Comparison of ENCODE assay signal across 31 mouse cellular contexts in genomic region chr3:152342961-152343517, GRCm38 (mm10). TPM values are rescaled to one million over a fixed set of nuclear protein-coding genes. Genes with fewer than 3 reads are reported as not detected.
A peak's percentile ranks its signal among the peaks of the same experiment; 100 is the strongest.
DNase-seq lines count a peak whose midpoint lies in the region; ATAC-seq and TF ChIP-seq lines count a peak whose summit lies in the region.
"Had no signal": no experiment of that assay in that cellular context is flagged by ENCODE, and none has a peak within 500 bp of the region (broad histone marks: within the 10 kb centered on the region; RNA-seq: fewer than 3 reads in every experiment).

No protein-coding gene starts in this region.

- no peak overlapping the region for H3K4me2 ChIP-seq in lung, postnatal 0 days (replicated peaks; ENCODE audit: low read depth, low read length)
- H3K4me2 ChIP-seq: embryonic facial prominence, embryonic 12.5 days; forebrain, embryonic 15.5 days; heart, embryonic 13.5 days; hindbrain, embryonic 15.5 days; intestine, embryonic 15.5 days; limb, embryonic 15.5 days; liver, embryonic 13.5 days; stomach, embryonic 15.5 days had no signal

- 65% methylated on average over 15 of the region's 15 CpGs for WGBS in lung, postnatal 0 days
- 86% methylated on average over 15 of the region's 15 CpGs for WGBS in heart, embryonic 10.5 days

- H3K27me3 ChIP-seq in lung, postnatal 0 days (replicated peaks; ENCODE audit: insufficient read depth, low read length) = no peaks in the 10 kb centered on the region
- no peaks in the 10 kb centered on the region for H3K27me3 ChIP-seq in heart, embryonic 10.5 days (ENCODE audit: insufficient read depth, poor library complexity, severe bottlenecking)
- H3K27me3 ChIP-seq: embryonic facial prominence, embryonic 12.5 days; forebrain, embryonic 15.5 days; heart, embryonic 13.5 days; hindbrain, embryonic 15.5 days; intestine, embryonic 15.5 days; limb, embryonic 15.5 days; liver, embryonic 13.5 days; stomach, embryonic 15.5 days had no signal

- no peak overlapping the region for H3K9ac ChIP-seq in lung, postnatal 0 days (replicated peaks; ENCODE audit: low read depth)
- H3K9ac ChIP-seq: embryonic facial prominence, embryonic 12.5 days; forebrain, embryonic 15.5 days; heart, embryonic 13.5 days; hindbrain, embryonic 15.5 days; intestine, embryonic 15.5 days; limb, embryonic 15.5 days; liver, embryonic 13.5 days; stomach, embryonic 15.5 days had no signal

- TF ChIP-seq EP300 in lung, postnatal 0 days (IDR thresholded peaks at IDR 0.05) = peak; percentile 93

- TF ChIP-seq CTCF in lung, postnatal 0 days (IDR thresholded peaks at IDR 0.05) = no peak

- H3K9me3 ChIP-seq in lung, postnatal 0 days (ENCODE audit: low read length) = no peaks in the 10 kb centered on the region
- H3K9me3 ChIP-seq in heart, embryonic 10.5 days = no peaks in the 10 kb centered on the region
- H3K9me3 ChIP-seq: embryonic facial prominence, embryonic 12.5 days; forebrain, embryonic 15.5 days; heart, embryonic 13.5 days; hindbrain, embryonic 10.5 days; hindbrain, embryonic 15.5 days; intestine, embryonic 15.5 days; limb, embryonic 10.5 days; limb, embryonic 15.5 days; liver, embryonic 13.5 days; stomach, embryonic 15.5 days had no signal

- ATAC-seq in lung, postnatal 0 days = peak; percentile 60
- ATAC-seq: forebrain, embryonic 15.5 days; intestine, embryonic 15.5 days had no signal

- H3K36me3 ChIP-seq in lung, postnatal 0 days (ENCODE audit: insufficient read depth, low read length) = no peaks in the 10 kb centered on the region
- H3K36me3 ChIP-seq in heart, embryonic 10.5 days = peaks cover 3% of the 10 kb centered on the region; the same call in 1 of the 2 replicates
- H3K36me3 ChIP-seq: embryonic facial prominence, embryonic 12.5 days; heart, embryonic 13.5 days; hindbrain, embryonic 10.5 days; hindbrain, embryonic 15.5 days; intestine, embryonic 15.5 days; limb, embryonic 10.5 days; limb, embryonic 15.5 days; liver, embryonic 13.5 days; stomach, embryonic 15.5 days had no signal

- H3K27ac ChIP-seq in lung, postnatal 0 days (ENCODE audit: low read length) = peak overlapping the region; percentile 51
- no peak overlapping the region for H3K27ac ChIP-seq in heart, embryonic 10.5 days
- H3K27ac ChIP-seq: embryonic facial prominence, embryonic 12.5 days; forebrain, embryonic 15.5 days; heart, embryonic 13.5 days; hindbrain, embryonic 10.5 days; hindbrain, embryonic 15.5 days; intestine, embryonic 15.5 days; kidney, postnatal 0 days; limb, embryonic 10.5 days; limb, embryonic 15.5 days; liver, embryonic 13.5 days; macrophage; stomach, embryonic 15.5 days had no signal

- peaks cover 3% of the 10 kb centered on the region; the same call in 1 of the 2 replicates for H3K4me1 ChIP-seq in lung, postnatal 0 days (ENCODE audit: insufficient read depth, low read depth, low read length)
- H3K4me1 ChIP-seq in heart, embryonic 10.5 days = peaks cover 28% of the 10 kb centered on the region
- H3K4me1 ChIP-seq: stomach, embryonic 15.5 days had no signal

- no peak overlapping the region for H3K4me3 ChIP-seq in lung, postnatal 0 days (ENCODE audit: low read depth, low read length)
- H3K4me3 ChIP-seq in heart, embryonic 10.5 days = no peak overlapping the region
- H3K4me3 ChIP-seq: embryonic facial prominence, embryonic 12.5 days; forebrain, embryonic 15.5 days; heart, embryonic 13.5 days; hindbrain, embryonic 10.5 days; hindbrain, embryonic 15.5 days; intestine, embryonic 15.5 days; limb, embryonic 10.5 days; limb, embryonic 15.5 days; liver, embryonic 13.5 days; stomach, embryonic 15.5 days had no signal

- DNase-seq in T-cell, adult 2 months (ENCODE audit: low spot score) = peak; percentile 5
- DNase-seq in lung, adult 18-20 months = peak; percentile 56 to 73
- DNase-seq in lung, postnatal 0 days (ENCODE audit: low spot score) = peak; percentile 87
- DNase-seq in lung, postnatal 4 days = peak; percentile 47 to 68
- no peak for DNase-seq in layer of hippocampus, adult 9-11 months
- no peak for DNase-seq in B cell, adult 2 months
- DNase-seq in heart, embryonic 10.5 days (ENCODE audit: low spot score) = no peak
- DNase-seq: adrenal gland, postnatal 25 days; cerebellum, adult 11-12 months; embryo, embryonic 11 days; gastrocnemius, postnatal 36 days; heart, adult 18-20 months; heart, postnatal 10 days; kidney, adult 2 months; kidney, postnatal 4 days; layer of hippocampus, postnatal 36 days; liver, embryonic 13.5 days; midbrain, embryonic 14.5 days; right cerebral cortex, adult 18-20 months; thymus, postnatal 14 days had no signal

RNA-seq across cellular contexts. Expression of gene Miga1, which starts 2.8 kb away (rescaled TPM):
- 10.0 and 12.3 TPM in 2 replicates for polyA plus RNA-seq in lung, postnatal 0 days (2015; fragmentation: Nextera tagmentation; extraction: Ambion mirVana)
- 14.5 and 18.4 TPM in 2 replicates for polyA plus RNA-seq in heart, embryonic 10.5 days (2016; fragmentation: Nextera tagmentation; extraction: Ambion mirVana)

RNA-seq across cellular contexts. Expression of gene Usp33, which starts 3.2 kb away (rescaled TPM):
- polyA plus RNA-seq in lung, postnatal 0 days (2015; fragmentation: Nextera tagmentation; extraction: Ambion mirVana) = 43.1 and 52.4 TPM in 2 replicates
- 36.2 and 37.6 TPM in 2 replicates for polyA plus RNA-seq in heart, embryonic 10.5 days (2016; fragmentation: Nextera tagmentation; extraction: Ambion mirVana)

RNA-seq across cellular contexts. Expression of gene Zzz3, which starts 52.2 kb away (rescaled TPM):
- 25.5 and 28.3 TPM in 2 replicates for polyA plus RNA-seq in lung, postnatal 0 days (2015; fragmentation: Nextera tagmentation; extraction: Ambion mirVana)
- 41.1 and 42.7 TPM in 2 replicates for polyA plus RNA-seq in heart, embryonic 10.5 days (2016; fragmentation: Nextera tagmentation; extraction: Ambion mirVana)

Comparison
In these comparisons a context has a peak if more than half of its experiments do, and no peak if none do; other contexts are left out.
1. DNase-seq: peak in T-cell, adult 2 months (single experiment), lung, adult 18-20 months (2 of 2), lung, postnatal 0 days (single experiment) and lung, postnatal 4 days (2 of 2); none in layer of hippocampus, adult 9-11 months (single experiment), B cell, adult 2 months (0 of 2) and heart, embryonic 10.5 days (single experiment).